Mouse (Mus musculus): ENCODE measurements around the gene Sardh. TPM values are rescaled to one million over a fixed set of nuclear protein-coding genes. Genes with fewer than 3 reads are reported as not detected.

The Sardh gene
- polyA plus RNA-seq, 1 experiment from 2014 or later = 19.3 TPM

- peak overlapping the region; percentile 45 for H3K9ac ChIP-seq (ENCODE audit: low read length)
- ATAC-seq (replicated peaks; ENCODE audit: extremely low read depth, insufficient read depth, low FRiP score) = peak; percentile 61
- H3K27me3 ChIP-seq (ENCODE audit: control insufficient read depth, insufficient read depth, low read length) = no peaks in the 10 kb centered on the region
- H3K4me3 ChIP-seq (ENCODE audit: low read length) = no peak overlapping the region
- H3K9me3 ChIP-seq (replicated peaks; ENCODE audit: control insufficient read depth, low read length) = no peaks in the 10 kb centered on the region
- peak overlapping the region; percentile 95 for H3K27ac ChIP-seq (ENCODE audit: low read length)
- 42% methylated on average over 1 of the region's 1 CpGs for WGBS
- H3K36me3 ChIP-seq (ENCODE audit: control insufficient read depth, insufficient read depth) = no peaks in the 10 kb centered on the region
- H3K4me2 ChIP-seq (ENCODE audit: low read depth, low read length) = peak overlapping the region; percentile 24; the same call in 1 of the 2 replicates
- peaks cover 66% of the 10 kb centered on the region for H3K4me1 ChIP-seq (ENCODE audit: control insufficient read depth, insufficient read depth, low read length)
Measured at GRCm38 (mm10) chr2:27200586-27200985, 47.6 kb downstream of the Sardh start.

GRCm38 (mm10) chr2:27198551-27199246 lies 49.4 kb downstream of the Sardh start:
- Histone ChIP-seq H3K4me3 (ENCODE audit: low read length) (no peak overlapping the region), H3K36me3 (ENCODE audit: control insufficient read depth, insufficient read depth) (0 out of 2 replicates have a peak, but pooled peaks cover 4% of the 10 kb centered on the region), H3K9ac (ENCODE audit: low read length) (peak overlapping the region; percentile 48; the same call in 1 of the 2 replicates), H3K27ac (ENCODE audit: low read length) (peak overlapping the region; percentile 95), H3K4me1 (ENCODE audit: control insufficient read depth, insufficient read depth, low read length) (peaks cover 58% of the 10 kb centered on the region), H3K9me3 (replicated peaks; ENCODE audit: control insufficient read depth, low read length) (0 out of 2 replicates have a peak, but pooled peaks cover 2% of the 10 kb centered on the region), H3K4me2 (ENCODE audit: low read depth, low read length) (0 out of 2 replicates have a peak overlapping the region, but pooled peaks have one; percentile 14), H3K27me3 (ENCODE audit: control insufficient read depth, insufficient read depth, low read length) (no peaks in the 10 kb centered on the region)
- ATAC-seq (replicated peaks; ENCODE audit: extremely low read depth, insufficient read depth, low FRiP score) = peak; percentile 24; the same call in 1 of the 2 replicates
- 21% methylated on average over 5 of the region's 5 CpGs for WGBS

- no peak overlapping the region for H3K4me2 ChIP-seq (ENCODE audit: low read depth, low read length)
- H3K27ac ChIP-seq (ENCODE audit: low read length) = no peak overlapping the region
- H3K4me3 ChIP-seq (ENCODE audit: low read length) = no peak overlapping the region
- ATAC-seq (replicated peaks; ENCODE audit: extremely low read depth, insufficient read depth, low FRiP score) = no peak
- H3K9ac ChIP-seq (ENCODE audit: low read length) = no peak overlapping the region
- no peaks in the 10 kb centered on the region for H3K27me3 ChIP-seq (ENCODE audit: control insufficient read depth, insufficient read depth, low read length)
- 0 out of 2 replicates have a peak, but pooled peaks cover 4% of the 10 kb centered on the region for H3K36me3 ChIP-seq (ENCODE audit: control insufficient read depth, insufficient read depth)
- 0 out of 2 replicates have a peak, but pooled peaks cover 2% of the 10 kb centered on the region for H3K9me3 ChIP-seq (replicated peaks; ENCODE audit: control insufficient read depth, low read length)
- WGBS = 69% methylated on average over 4 of the region's 4 CpGs
- peaks cover 7% of the 10 kb centered on the region for H3K4me1 ChIP-seq (ENCODE audit: control insufficient read depth, insufficient read depth, low read length)
Measured at GRCm38 (mm10) chr2:27189994-27190393, 58.1 kb downstream of the Sardh start.

GRCm38 (mm10) chr2:27187531-27187930 lies 60.6 kb downstream of the Sardh start:
- H3K4me3 ChIP-seq (ENCODE audit: low read length) = no peak overlapping the region
- ATAC-seq (replicated peaks; ENCODE audit: extremely low read depth, insufficient read depth, low FRiP score) = 0 out of 2 replicates have a peak, but pooled peaks have one; percentile 34

GRCm38 (mm10) chr2:27183734-27184133 lies 64.4 kb downstream of the Sardh start:
- no peak overlapping the region for H3K4me3 ChIP-seq (ENCODE audit: low read length)
- no peaks in the 10 kb centered on the region for H3K9me3 ChIP-seq (replicated peaks; ENCODE audit: control insufficient read depth, low read length)
- H3K9ac ChIP-seq (ENCODE audit: low read length) = no peak overlapping the region
- no peak for ATAC-seq (replicated peaks; ENCODE audit: extremely low read depth, insufficient read depth, low FRiP score)
- no peaks in the 10 kb centered on the region for H3K27me3 ChIP-seq (ENCODE audit: control insufficient read depth, insufficient read depth, low read length)
- H3K4me2 ChIP-seq (ENCODE audit: low read depth, low read length) = no peak overlapping the region
- no peaks in the 10 kb centered on the region for H3K36me3 ChIP-seq (ENCODE audit: control insufficient read depth, insufficient read depth)
- H3K27ac ChIP-seq (ENCODE audit: low read length) = peak overlapping the region; percentile 91
- H3K4me1 ChIP-seq (ENCODE audit: control insufficient read depth, insufficient read depth, low read length) = peaks cover 50% of the 10 kb centered on the region
- WGBS = 54% methylated on average over 12 of the region's 12 CpGs

More at GRCm38 (mm10) chr2:27187531-27187930, 60.6 kb downstream of the Sardh start:
- no peak overlapping the region for H3K27ac ChIP-seq (ENCODE audit: low read length)
- no peaks in the 10 kb centered on the region for H3K9me3 ChIP-seq (replicated peaks; ENCODE audit: control insufficient read depth, low read length)
- H3K4me2 ChIP-seq (ENCODE audit: low read depth, low read length) = no peak overlapping the region
- no peaks in the 10 kb centered on the region for H3K36me3 ChIP-seq (ENCODE audit: control insufficient read depth, insufficient read depth)
- H3K27me3 ChIP-seq (ENCODE audit: control insufficient read depth, insufficient read depth, low read length) = no peaks in the 10 kb centered on the region
- WGBS = 46% methylated on average over 6 of the region's 6 CpGs
- no peak overlapping the region for H3K9ac ChIP-seq (ENCODE audit: low read length)
- H3K4me1 ChIP-seq (ENCODE audit: control insufficient read depth, insufficient read depth, low read length) = peaks cover 24% of the 10 kb centered on the region

- peak overlapping the region; percentile 26 for H3K9ac ChIP-seq (ENCODE audit: low read length)
- H3K36me3 ChIP-seq (ENCODE audit: control insufficient read depth, insufficient read depth) = no peaks in the 10 kb centered on the region
- H3K4me1 ChIP-seq (ENCODE audit: control insufficient read depth, insufficient read depth, low read length) = peaks cover 48% of the 10 kb centered on the region
- peak overlapping the region; percentile 91 for H3K27ac ChIP-seq (ENCODE audit: low read length)
- H3K4me3 ChIP-seq (ENCODE audit: low read length) = no peak overlapping the region
- peak; percentile 83 for ATAC-seq (replicated peaks; ENCODE audit: extremely low read depth, insufficient read depth, low FRiP score)
- peak overlapping the region; percentile 35; the same call in 1 of the 2 replicates for H3K4me2 ChIP-seq (ENCODE audit: low read depth, low read length)
- no peaks in the 10 kb centered on the region for H3K9me3 ChIP-seq (replicated peaks; ENCODE audit: control insufficient read depth, low read length)
- WGBS = 27% methylated on average over 4 of the region's 4 CpGs
- no peaks in the 10 kb centered on the region for H3K27me3 ChIP-seq (ENCODE audit: control insufficient read depth, insufficient read depth, low read length)
Measured at GRCm38 (mm10) chr2:27181907-27182306, 66.2 kb downstream of the Sardh start.

GRCm38 (mm10) chr2:27179101-27179500 lies 69.0 kb downstream of the Sardh start:
- Histone ChIP-seq H3K9me3 (replicated peaks; ENCODE audit: control insufficient read depth, low read length) (no peaks in the 10 kb centered on the region), H3K36me3 (ENCODE audit: control insufficient read depth, insufficient read depth) (no peaks in the 10 kb centered on the region), H3K27ac (ENCODE audit: low read length) (peak overlapping the region; percentile 67), H3K4me3 (ENCODE audit: low read length) (no peak overlapping the region), H3K9ac (ENCODE audit: low read length) (no peak overlapping the region), H3K27me3 (ENCODE audit: control insufficient read depth, insufficient read depth, low read length) (no peaks in the 10 kb centered on the region), H3K4me1 (ENCODE audit: control insufficient read depth, insufficient read depth, low read length) (peaks cover 55% of the 10 kb centered on the region), H3K4me2 (ENCODE audit: low read depth, low read length) (no peak overlapping the region)
- peak; percentile 68 for ATAC-seq (replicated peaks; ENCODE audit: extremely low read depth, insufficient read depth, low FRiP score)
- WGBS = 38% methylated on average over 8 of the region's 8 CpGs

GRCm38 (mm10) chr2:27175696-27176267 lies 72.4 kb downstream of the Sardh start:
- Histone ChIP-seq H3K4me1 (ENCODE audit: control insufficient read depth, insufficient read depth, low read length) (peaks cover 28% of the 10 kb centered on the region), H3K27me3 (ENCODE audit: control insufficient read depth, insufficient read depth, low read length) (no peaks in the 10 kb centered on the region), H3K9ac (ENCODE audit: low read length) (peak overlapping the region; percentile 18), H3K4me3 (ENCODE audit: low read length) (no peak overlapping the region), H3K4me2 (ENCODE audit: low read depth, low read length) (no peak overlapping the region), H3K27ac (ENCODE audit: low read length) (peak overlapping the region; percentile 12; the same call in 1 of the 2 replicates), H3K9me3 (replicated peaks; ENCODE audit: control insufficient read depth, low read length) (no peaks in the 10 kb centered on the region), H3K36me3 (ENCODE audit: control insufficient read depth, insufficient read depth) (no peaks in the 10 kb centered on the region)
- WGBS = 57% methylated on average over 10 of the region's 10 CpGs
- ATAC-seq (replicated peaks; ENCODE audit: extremely low read depth, insufficient read depth, low FRiP score) = no peak

- WGBS = 66% methylated on average over 2 of the region's 2 CpGs
- no peaks in the 10 kb centered on the region for H3K9me3 ChIP-seq (replicated peaks; ENCODE audit: control insufficient read depth, low read length)
- ATAC-seq (replicated peaks; ENCODE audit: extremely low read depth, insufficient read depth, low FRiP score) = no peak
Measured at GRCm38 (mm10) chr2:27174242-27174641, 73.9 kb downstream of the Sardh start.

More at GRCm38 (mm10) chr2:27174242-27174641, 73.9 kb downstream of the Sardh start:
- no peaks in the 10 kb centered on the region for H3K36me3 ChIP-seq (ENCODE audit: control insufficient read depth, insufficient read depth)
- H3K4me2 ChIP-seq (ENCODE audit: low read depth, low read length) = no peak overlapping the region
- H3K27me3 ChIP-seq (ENCODE audit: control insufficient read depth, insufficient read depth, low read length) = no peaks in the 10 kb centered on the region
- no peak overlapping the region for H3K4me3 ChIP-seq (ENCODE audit: low read length)
- no peak overlapping the region for H3K27ac ChIP-seq (ENCODE audit: low read length)
- H3K4me1 ChIP-seq (ENCODE audit: control insufficient read depth, insufficient read depth, low read length) = peaks cover 17% of the 10 kb centered on the region
- no peak overlapping the region for H3K9ac ChIP-seq (ENCODE audit: low read length)
